Mouse (Mus musculus) spleen, adult 2 months (tissue): ENCODE results near the gene Ramac. TPM values are rescaled to one million over a fixed set of nuclear protein-coding genes. Genes with fewer than 3 reads are reported as not detected.

ENCODE experiments used
- DNase-seq, 2 experiments: peaks; one replicate each; pipeline versions ENCODE4 v3.0.0 to v3.0.0-alpha.2; 2012 to 2021; ENCODE audit warnings: low spot score in 2 of 2, low read depth in 1 of 2
- H3K27ac ChIP-seq: fragments of 200-500 bp; 2 replicates; pipeline ENCODE4 v1.5.1; 2012; ENCODE audit warnings: low read length, inconsistent platforms; ENCODE audit not compliant: insufficient read depth
- H3K27me3 ChIP-seq: fragments of 200-500 bp; 2 replicates; pipeline ENCODE4 v1.6.1; 2012; ENCODE audit warnings: mild to moderate bottlenecking, moderate library complexity, low read length, inconsistent platforms; ENCODE audit not compliant: control insufficient read depth, insufficient read depth
- H3K36me3 ChIP-seq: fragments of 200-500 bp; 2 replicates; pipeline ENCODE4 v1.6.1; 2012; ENCODE audit warnings: mild to moderate bottlenecking, low read length, inconsistent platforms; ENCODE audit not compliant: control insufficient read depth, insufficient read depth
- H3K4me1 ChIP-seq: fragments of 200-500 bp; 2 replicates; pipeline ENCODE4 v1.6.1; 2011; ENCODE audit warnings: inconsistent platforms; ENCODE audit not compliant: control insufficient read depth, insufficient read depth, insufficient read length
- H3K4me3 ChIP-seq: fragments of 200-500 bp; 2 replicates; pipeline ENCODE4 v1.5.1; 2011; ENCODE audit warnings: mild to moderate bottlenecking, inconsistent platforms; ENCODE audit not compliant: insufficient read depth, insufficient read length; ENCODE audit errors: extremely low read depth
- CTCF ChIP-seq: fragments of 200-500 bp; IDR thresholded peaks from 2 replicates; pipeline ENCODE4 v1.5.1; 2011; ENCODE audit warnings: mild to moderate bottlenecking, inconsistent platforms; ENCODE audit not compliant: insufficient read depth, insufficient read length, insufficient replicate concordance; ENCODE audit errors: extremely low read depth
- POLR2A ChIP-seq: fragments of 200-500 bp; IDR thresholded peaks from 2 replicates; pipeline ENCODE4 v1.6.1; 2011; ENCODE audit warnings: low read depth, low read length, inconsistent platforms
- WGBS: fragments of 180-500 bp; shearing (Covaris S2); methylation state at CpG from one replicate; pipeline ENCODE4 v1.1.7; 2018; 5-methylcytosine and 5-hydroxymethylcytosine counted together
- polyA plus RNA-seq: library from polyadenylated mRNA; depleted of rRNA; stranded (reverse); fragments of >200 nt; gene quantifications from 2 replicates; pipeline ENCODE4 v1.2.3, GENCODE M21; 2012; rRNA removed

The Ramac gene
- polyA plus RNA-seq, 1 experiment = 4.1 TPM

DNA sequence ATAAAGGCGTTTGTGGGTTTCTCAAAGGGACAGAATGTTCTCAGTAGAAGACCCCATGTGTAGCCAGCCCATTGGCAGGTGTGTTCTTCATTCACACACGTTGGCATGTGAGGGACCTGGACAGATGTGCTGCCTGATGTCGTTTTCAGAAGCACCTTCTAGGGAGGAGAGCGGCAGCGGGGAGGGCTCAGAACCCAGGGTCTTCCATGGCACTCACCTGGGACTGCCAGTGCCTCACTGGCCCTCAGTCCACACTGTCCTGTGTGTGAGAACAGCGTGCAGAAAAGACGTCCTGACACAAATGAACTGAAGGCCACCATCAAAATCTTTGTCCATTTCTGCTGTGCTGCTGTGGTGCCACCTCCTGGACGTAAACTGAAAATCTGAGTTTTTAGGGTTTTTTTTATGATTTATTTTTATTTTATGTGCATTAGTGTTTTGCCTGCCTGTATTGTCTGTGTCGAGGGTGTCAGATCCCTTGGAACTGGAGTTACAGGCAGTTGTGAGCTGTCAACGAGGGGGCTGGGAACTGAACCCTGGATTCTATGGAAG lies 15.0 kb downstream of the Ramac start:
- Histone ChIP-seq H3K4me3 (no peak overlapping the region), H3K27me3 (no peaks in the 10 kb centered on the region), H3K36me3 (peaks cover 23% of the 10 kb centered on the region), H3K27ac (no peak overlapping the region), H3K4me1 (no peaks in the 10 kb centered on the region)
- TF ChIP-seq CTCF (no peak), POLR2A (no peak)
- WGBS = 73% methylated on average over 10 of the region's 10 CpGs
- no peak for DNase-seq

DNA sequence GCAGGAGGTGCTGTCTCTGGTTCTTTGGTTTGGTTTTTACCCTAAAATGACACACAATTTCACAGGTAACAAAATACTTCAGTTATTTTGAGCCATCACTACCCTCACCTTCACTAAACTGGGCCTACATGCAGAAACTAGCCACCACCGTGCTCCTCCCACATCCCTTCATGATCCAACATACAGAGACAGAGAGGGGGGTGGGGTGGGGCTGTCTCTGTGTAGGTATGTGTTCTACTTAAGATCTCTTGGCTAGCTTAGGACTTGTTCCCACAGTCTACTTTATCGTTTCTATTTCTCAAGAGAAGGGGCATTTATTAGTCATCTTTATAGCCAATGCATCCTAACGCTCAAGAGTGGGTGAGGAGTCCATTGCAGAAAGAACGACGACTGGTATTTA lies 25.8 kb downstream of the Ramac start:
- Histone ChIP-seq H3K4me1 (no peaks in the 10 kb centered on the region; the same call in 1 of the 2 replicates), H3K27me3 (no peaks in the 10 kb centered on the region), H3K4me3 (peak overlapping the region; percentile 84), H3K36me3 (peaks cover 2% of the 10 kb centered on the region), H3K27ac (peak overlapping the region; percentile 97)
- no peak for DNase-seq
- TF ChIP-seq POLR2A = no peak
- no peak for TF ChIP-seq CTCF
- 4% methylated on average over 5 of the region's 5 CpGs for WGBS

DNA sequence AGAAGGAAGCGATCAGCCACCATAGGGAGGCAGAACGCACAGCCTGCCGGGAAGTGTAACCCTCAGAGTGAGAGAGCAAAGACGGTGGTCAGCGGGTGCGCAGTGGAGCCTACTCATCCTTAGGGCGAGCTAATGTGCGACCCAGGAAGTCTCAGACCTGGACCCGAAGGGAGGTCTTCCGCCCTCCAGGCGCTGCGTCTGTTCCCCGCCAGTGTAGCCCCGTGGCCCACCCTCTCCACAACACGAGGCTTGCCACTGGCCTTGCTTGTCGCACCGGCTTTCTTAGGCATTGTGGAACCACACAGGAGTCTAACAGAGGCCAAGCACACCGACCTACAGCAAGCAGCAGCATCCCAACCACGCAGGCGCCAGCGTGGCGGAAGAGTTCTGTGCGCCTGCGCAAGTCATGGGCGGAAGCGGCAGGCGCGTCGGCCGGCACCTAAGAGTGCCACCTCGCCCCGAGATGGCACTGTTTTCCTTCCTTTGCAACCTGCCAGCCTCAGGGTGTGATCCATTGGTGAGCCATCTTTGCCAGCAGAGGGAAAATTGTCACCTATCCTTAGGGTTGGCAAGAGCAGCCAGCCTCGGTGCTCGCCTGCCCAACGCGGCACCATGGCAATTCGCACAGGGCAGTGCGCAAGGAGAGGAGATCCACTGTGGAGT lies 26.5 kb downstream of the Ramac start, which contains the start of gene 3110040N11Rik:
3110040N11Rik (minus strand) TSS at position 384 of the 663 bp plus-strand sequence.
- H3K4me1 ChIP-seq = no peaks in the 10 kb centered on the region; the same call in 1 of the 2 replicates
- H3K4me3 ChIP-seq = peak within 1 kb of the TSS; percentile 84
- peak within 1 kb of the TSS; percentile 97 for H3K27ac ChIP-seq
- peak; percentile 79 to 83 for DNase-seq
- H3K36me3 ChIP-seq = peaks cover 6% of the 10 kb centered on the region
- WGBS = under 1% methylated on average over 38 of the region's 38 CpGs
- TF ChIP-seq POLR2A = peak; percentile 96
- peak; percentile 70; the same call in 1 of the 2 replicates for TF ChIP-seq CTCF
- no peaks in the 10 kb centered on the region for H3K27me3 ChIP-seq

DNA sequence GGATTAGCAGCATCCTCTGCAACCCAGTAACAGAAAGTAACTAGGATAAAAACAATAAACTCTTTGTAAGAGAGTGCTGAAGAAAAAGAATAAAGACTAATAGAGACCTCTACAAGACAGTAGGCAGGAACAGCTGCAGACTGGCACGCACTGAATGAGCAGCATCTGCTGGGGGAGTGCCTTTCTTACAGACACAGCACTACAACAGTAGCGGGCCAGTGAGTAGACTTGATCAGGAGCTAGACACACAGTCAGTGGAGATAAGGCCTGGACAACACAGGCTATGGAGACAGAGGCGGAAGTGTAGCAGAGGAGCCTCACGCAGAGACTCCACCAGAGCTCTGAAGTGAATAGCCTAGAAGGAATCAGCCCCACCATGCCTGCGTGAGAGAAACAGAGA lies 43.3 kb downstream of the Ramac start:
- DNase-seq = no peak
- Histone ChIP-seq H3K36me3 (peaks cover 10% of the 10 kb centered on the region), H3K27ac (no peak overlapping the region), H3K4me3 (no peak overlapping the region), H3K4me1 (no peaks in the 10 kb centered on the region), H3K27me3 (no peaks in the 10 kb centered on the region)
- no peak for TF ChIP-seq POLR2A
- TF ChIP-seq CTCF = no peak
- 95% methylated on average over 5 of the region's 5 CpGs for WGBS

Other genes starting within 250 kb of the Ramac start
- gene Fsd2, start 196.0 kb upstream of the Ramac start, polyA plus RNA-seq = 0.62 and 0.72 TPM in 2 replicates
- gene Whamm, start 191.7 kb upstream of the Ramac start, polyA plus RNA-seq = 21.4 and 34.6 TPM in 2 replicates
- gene Homer2, start 55.4 kb upstream of the Ramac start, polyA plus RNA-seq = 0.95 and 1.4 TPM in 2 replicates
- 14.0 and 16.9 TPM in 2 replicates for gene 3110040N11Rik, start 26.6 kb downstream of the Ramac start, polyA plus RNA-seq
- gene Btbd1, start 66.5 kb downstream of the Ramac start, polyA plus RNA-seq = 12.4 and 18.7 TPM in 2 replicates
- not detected in 2 replicates for gene Gm10160, start 92.9 kb downstream of the Ramac start, polyA plus RNA-seq
- 115 and 141 TPM in 2 replicates for gene Tm6sf1, start 96.1 kb downstream of the Ramac start, polyA plus RNA-seq
- gene Hdgfl3, start 171.5 kb downstream of the Ramac start, polyA plus RNA-seq = 1.2 and 1.7 TPM in 2 replicates
- gene Bnc1, start 229.4 kb downstream of the Ramac start, polyA plus RNA-seq = 0.07 and 0.18 TPM in 2 replicates